Mouse (Mus musculus) cortical plate, adult 2 months (tissue): ENCODE measurements at regions not wholly inside any gene's neighbourhood (a gene's known extent, or its start where the extent isn't known, plus 50 kb on each side); places are given as distances from the start of the nearest gene placed in this dataset.

Experiments
- CTCF ChIP-seq: fragments of 200-500 bp; IDR thresholded peaks from 2 replicates; pipeline ENCODE4 v1.5.1; 2011; ENCODE audit warnings: mild to moderate bottlenecking, control low read depth, low read length; ENCODE audit not compliant: insufficient read depth; ENCODE audit errors: extremely low read depth
- POLR2A ChIP-seq: fragments of 200-500 bp; IDR thresholded peaks from 2 replicates; pipeline ENCODE4 v1.6.1; 2011; ENCODE audit warnings: mild to moderate bottlenecking, low read length, control low read depth; ENCODE audit not compliant: insufficient read depth; ENCODE audit errors: extremely low read depth

DNA sequence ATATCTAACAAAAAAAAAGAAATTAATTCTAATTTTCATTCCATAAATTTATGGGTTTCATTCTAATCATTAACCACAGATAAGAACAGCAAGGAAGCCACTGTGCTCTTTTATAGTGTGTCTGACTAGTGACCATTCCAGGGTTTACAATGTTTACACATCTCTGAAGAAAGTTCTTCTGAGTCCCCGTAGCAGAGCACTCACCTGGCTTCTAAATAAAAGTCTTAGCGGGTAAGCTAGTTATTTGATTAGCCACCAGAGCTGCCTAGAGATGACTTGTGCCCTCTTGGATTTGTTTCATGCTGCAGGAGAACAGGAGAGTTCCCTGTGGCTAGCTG lies 206.7 kb upstream of the Ank start:
- TF ChIP-seq CTCF (no peak), POLR2A (no peak)
